Mouse (Mus musculus) urinary bladder, postnatal 36 days (tissue): ENCODE results near the gene Gng3.

Experiments used
- DNase-seq, 2 experiments: peaks; one replicate each; pipeline ENCODE4 v3.0.0; 2022; ENCODE audit warnings: low spot score in 2 of 2, mixed read lengths in 1 of 2

Gng3 gene

DNA sequence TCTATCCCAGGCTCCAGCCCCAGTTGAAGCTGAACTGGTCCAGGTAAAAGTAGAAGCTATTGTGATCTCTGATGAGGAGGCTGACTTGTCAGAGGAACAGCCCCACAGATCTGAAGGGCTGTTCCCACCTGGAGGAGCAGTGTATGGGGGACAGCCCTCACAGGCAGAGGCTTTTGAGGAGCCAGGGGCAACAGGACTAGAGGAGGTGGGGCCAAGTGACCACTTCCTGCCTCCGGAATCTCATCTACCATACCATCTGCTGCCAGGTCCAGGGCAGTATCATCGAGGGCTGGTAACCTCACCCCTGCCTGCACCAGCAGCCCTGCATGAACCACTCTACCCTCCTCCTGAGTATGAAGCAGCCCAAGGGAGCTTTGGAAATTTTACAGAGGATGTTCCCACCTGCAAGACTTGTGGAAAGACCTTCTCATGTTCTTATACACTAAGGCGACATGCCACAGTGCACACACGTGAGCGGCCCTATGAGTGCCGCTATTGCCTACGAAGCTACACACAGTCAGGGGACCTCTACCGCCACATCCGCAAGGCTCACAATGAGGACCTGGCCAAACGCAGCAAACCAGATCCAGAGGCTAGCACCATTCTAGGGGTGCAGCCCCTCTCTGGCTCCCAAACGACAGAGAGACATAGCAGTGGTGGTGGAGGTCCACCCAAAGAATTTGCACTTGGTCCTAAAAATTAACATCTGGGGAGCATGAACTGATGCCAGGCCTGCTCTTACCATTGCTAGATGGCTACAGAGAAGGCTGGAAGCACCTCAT lies 34.9 kb downstream of the Gng3 start:
- no peak for DNase-seq

DNA sequence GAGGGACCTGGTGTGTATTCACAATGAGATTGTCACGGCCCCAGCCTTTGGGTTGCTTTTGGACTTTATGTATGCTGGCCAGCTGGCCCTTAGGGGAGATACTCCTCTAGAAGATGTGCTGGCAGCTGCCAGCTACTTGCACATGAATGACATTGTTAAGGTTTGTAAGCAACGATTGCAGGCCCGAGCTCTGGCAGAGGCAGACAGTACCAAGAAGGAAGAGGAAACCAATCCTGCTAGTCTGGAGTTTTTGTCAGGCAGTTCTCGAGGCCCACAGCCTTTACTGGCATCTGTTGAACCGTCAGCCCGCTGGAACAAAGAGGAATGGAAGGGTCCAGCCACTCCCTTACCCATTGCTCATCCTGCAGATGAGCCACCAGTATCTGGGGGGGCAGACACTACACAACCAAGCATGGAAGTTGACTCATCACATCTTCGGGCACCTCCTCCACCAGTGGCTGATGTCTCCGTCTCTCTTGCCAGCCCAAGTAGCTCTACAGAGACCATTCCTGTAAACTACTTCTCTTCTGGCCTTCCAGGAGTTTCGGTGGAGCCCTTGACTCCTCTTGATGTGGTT lies 35.7 kb downstream of the Gng3 start:
- DNase-seq: no peak

DNA sequence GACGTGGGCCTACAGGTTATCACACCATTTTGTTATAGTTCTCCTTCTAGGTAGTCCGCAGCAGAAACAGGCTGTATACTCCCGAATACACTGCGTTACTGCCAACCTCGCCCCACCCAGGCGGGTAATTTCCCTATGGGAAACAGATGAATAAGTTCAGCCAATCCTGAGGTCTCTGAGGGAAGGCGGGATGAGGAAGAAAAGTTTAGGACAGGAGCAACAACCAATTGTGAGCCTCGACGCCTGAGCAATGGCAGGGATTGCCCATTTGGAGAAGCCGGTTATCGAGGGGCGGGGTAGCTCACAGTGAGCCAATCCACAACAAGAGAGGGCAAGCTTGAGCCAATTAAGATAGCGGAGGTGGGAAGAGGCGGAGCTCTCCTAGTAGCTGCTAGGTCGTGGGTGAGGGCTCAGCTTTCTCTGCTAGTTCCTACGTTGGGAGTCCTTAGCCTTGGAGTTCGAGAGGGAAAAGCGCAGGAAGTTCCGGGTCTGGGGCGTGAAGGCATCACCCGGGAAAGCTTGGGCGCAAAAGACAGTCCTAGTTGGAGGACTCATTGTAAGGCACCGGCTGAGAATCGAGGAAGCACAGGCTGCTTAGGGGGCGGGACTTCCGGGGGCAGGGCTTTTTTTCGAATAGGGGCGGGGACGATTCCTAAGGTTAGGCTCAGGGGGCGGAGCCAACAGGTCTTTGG lies 36.7 kb downstream of the Gng3 start, which contains the start of gene Zbtb3:
Gene Zbtb3, plus strand, starts transcription at position 426 of the 692 bp plus-strand sequence.
- peak; percentile 88 to 94 for DNase-seq

DNA sequence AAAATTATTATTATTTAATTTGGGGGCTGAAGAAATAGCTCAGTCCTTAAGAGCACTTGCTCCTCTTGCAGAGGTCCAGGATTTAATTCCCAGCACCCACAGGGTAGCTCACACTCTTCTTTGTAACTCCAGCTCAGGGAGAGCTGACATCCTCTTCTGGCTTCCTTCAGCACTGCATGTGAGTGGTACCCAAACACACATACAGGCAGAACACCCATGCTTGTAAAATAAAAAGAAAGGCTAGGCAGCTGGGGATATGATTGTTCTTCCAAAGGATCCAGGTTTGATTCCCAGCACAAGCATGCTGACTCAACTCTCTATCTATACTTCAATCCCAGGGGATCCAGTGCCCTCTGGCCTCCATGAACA lies 40.1 kb downstream of the Gng3 start:
- no peak for DNase-seq

DNA sequence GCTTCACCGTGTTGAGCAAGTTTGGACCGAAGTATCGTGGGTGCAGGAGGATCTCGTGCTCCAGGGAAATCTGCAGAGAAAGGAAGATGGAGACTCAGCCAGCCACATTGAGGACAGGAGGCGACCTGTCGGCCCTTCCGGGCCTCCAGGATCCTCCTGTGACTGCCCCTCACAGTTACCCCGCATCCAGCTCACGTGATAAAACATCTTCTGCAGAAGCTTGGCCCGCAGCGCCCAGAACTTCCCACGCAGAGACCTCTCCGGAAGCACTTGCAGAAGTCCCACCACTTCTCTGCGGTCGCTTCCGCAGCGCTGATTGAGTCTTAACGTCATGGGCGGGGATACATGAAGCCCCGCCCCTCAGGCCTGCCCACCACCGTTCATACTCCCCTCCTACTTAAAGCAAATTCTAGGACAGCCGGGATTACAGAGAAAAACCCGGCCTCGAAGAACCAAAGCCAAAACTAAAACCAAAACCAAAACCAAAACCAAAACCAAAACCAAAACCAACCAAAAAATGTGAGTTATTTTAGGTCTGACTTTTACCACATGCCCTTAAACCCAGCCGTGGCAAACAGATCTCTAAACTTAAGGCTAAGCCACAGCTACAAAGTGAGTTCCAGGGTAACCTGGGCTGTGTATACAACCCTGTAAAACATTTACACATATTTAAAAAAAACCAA lies 40.6 kb downstream of the Gng3 start, which contains the start of gene Polr2g:
Gene Polr2g, minus strand, starts transcription at position 314 of the 683 bp plus-strand sequence.
- DNase-seq: peak; percentile 83 to 91

DNA sequence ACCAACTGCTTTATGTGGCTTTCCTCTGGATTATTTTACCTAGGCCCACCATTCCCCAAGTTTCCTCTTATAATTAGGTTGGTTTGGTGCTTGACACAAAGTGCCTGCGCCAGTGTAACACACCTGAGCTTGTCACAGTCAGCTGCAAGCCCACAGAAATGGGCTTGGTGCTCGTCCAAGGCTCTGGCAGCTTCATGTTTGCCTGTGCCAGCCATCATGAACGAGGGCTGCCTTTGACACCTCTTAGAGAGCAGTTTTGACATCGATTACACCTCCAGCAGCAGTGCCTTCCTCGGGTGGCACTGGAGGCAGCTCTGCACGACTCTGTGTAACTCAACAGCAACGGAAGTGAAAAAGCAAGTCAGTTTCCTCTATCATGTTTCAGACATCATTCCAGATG lies 48.8 kb downstream of the Gng3 start:
- DNase-seq: no peak

DNA sequence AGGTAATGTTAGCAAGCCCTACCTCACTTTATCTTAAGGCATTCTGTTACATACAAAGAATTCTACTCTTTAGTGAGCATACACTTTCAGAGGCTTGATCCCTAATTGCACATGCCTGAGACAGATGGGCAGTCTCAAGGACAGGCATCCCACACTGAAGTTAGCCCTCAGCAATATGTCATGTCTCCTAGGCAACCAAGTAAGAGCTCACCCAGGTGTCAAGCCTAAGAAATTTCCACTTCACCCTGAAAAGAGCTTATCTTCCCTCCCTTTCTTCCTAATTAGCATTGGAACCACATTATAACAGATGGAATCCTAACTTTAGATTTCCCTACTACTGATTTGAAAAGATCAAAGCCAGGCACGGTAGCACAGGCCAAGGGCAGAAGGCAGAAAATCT lies 49.8 kb downstream of the Gng3 start:
- DNase-seq: no peak

DNA sequence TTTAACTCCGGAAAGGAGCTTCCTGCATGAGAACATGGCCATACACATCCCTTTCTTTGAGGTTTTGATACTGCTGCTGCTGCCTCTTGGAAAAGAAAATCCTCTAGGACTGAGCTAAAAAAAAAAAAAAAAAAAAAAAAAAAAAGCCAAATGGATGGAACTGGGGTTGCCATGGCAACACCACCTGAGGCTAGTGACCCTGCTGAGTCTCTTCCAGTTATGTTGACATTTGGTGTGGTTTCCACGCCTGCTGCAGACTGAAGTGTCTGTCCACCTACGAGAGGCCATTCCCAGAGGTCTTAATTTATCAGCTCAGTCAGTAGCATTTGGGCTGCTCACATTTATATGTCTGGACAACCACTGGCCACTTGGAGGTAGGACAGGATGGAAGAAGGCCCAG lies 50.5 kb downstream of the Gng3 start:
- DNase-seq: no peak
